Mouse (Mus musculus) hindbrain, embryonic 15.5 days (tissue): Measurements from ENCODE around the gene Gm29776. TPM values are rescaled to one million over a fixed set of nuclear protein-coding genes. Genes with fewer than 3 reads are reported as not detected.

Experiments
- ATAC-seq: fragments of 200-750 bp; cut with Nextera tagmentation; 2 replicates; pipeline ENCODE4 v1.8.0; 2017; ENCODE audit warnings: low read depth, moderate number of reproducible peaks, moderate TSS enrichment; ENCODE audit not compliant: low FRiP score
- H3K27ac ChIP-seq: fragments of 300-500 bp; sonication (generic); replicated peaks from 2 replicates; pipeline ENCODE4 v1.5.1; 2015; ENCODE audit warnings: mild to moderate bottlenecking, inconsistent platforms
- H3K27me3 ChIP-seq: fragments of 300-500 bp; sonication (generic); 2 replicates; pipeline ENCODE4 v1.6.1; 2015; ENCODE audit warnings: control low read depth, inconsistent platforms
- H3K36me3 ChIP-seq: fragments of 300-500 bp; sonication (generic); 2 replicates; pipeline ENCODE4 v1.6.1; 2015; ENCODE audit warnings: control low read depth, inconsistent platforms
- H3K4me1 ChIP-seq: fragments of 300-500 bp; sonication (generic); replicated peaks from 2 replicates; pipeline ENCODE4 v1.6.1; 2015; ENCODE audit warnings: control low read depth, inconsistent platforms
- H3K4me2 ChIP-seq: fragments of 300-500 bp; sonication (generic); 2 replicates; pipeline ENCODE4 v1.6.1; 2015; ENCODE audit warnings: moderate library complexity, mild to moderate bottlenecking, inconsistent platforms
- H3K4me3 ChIP-seq: fragments of 300-500 bp; sonication (generic); 2 replicates; pipeline ENCODE4 v1.5.1; 2015; ENCODE audit warnings: mild to moderate bottlenecking, inconsistent platforms
- H3K9ac ChIP-seq: fragments of 300-500 bp; sonication (generic); 2 replicates; pipeline ENCODE4 v1.6.1; 2015; ENCODE audit warnings: inconsistent platforms
- H3K9me3 ChIP-seq: fragments of 300-500 bp; sonication (generic); 2 replicates; pipeline ENCODE4 v1.6.1; 2016; ENCODE audit warnings: control low read depth, inconsistent platforms
- WGBS: fragments of 180-500 bp; shearing (Covaris S2); methylation state at CpG from one replicate; pipeline ENCODE4 v1.1.7; 2015; 5-methylcytosine and 5-hydroxymethylcytosine counted together
- polyA plus RNA-seq: library from polyadenylated mRNA; unstranded; fragments of >200 nt; fragmentation: Nextera tagmentation; extraction: Ambion mirVana; gene quantifications from 2 replicates; pipeline ENCODE4 v1.2.1, GENCODE M21; 2015

Gene Gm29776
- polyA plus RNA-seq, 1 experiment from 2014 or later = 0.30 TPM

DNA sequence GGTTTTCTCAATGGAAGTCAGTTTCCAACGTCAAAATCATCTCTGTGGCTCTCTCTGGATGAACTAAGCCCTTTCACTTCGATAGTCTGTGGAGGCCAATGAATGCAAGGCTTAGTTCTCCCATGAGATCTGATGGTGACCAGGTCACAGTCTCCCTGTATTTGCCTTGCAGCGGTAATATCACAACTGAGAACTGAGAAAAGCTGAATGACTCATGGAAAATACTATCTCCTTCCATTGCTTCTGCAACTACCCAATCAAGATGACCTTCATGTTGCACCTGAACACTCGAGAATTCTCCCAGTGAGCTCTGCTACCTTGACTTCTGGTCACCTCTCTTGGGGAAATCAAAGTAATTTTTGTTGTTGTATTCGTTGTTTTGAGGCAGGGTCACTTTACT, 28.9 kb upstream of the Gm29776 start:
- ATAC-seq = no peak
- no peak overlapping the region for H3K4me3 ChIP-seq
- H3K4me2 ChIP-seq = no peak overlapping the region
- H3K9me3 ChIP-seq = no peaks in the 10 kb centered on the region
- 87% methylated on average over 5 of the region's 5 CpGs for WGBS
- H3K4me1 ChIP-seq = no peaks in the 10 kb centered on the region
- H3K9ac ChIP-seq = no peak overlapping the region
- H3K27ac ChIP-seq = no peak overlapping the region
- no peaks in the 10 kb centered on the region for H3K36me3 ChIP-seq
- no peaks in the 10 kb centered on the region for H3K27me3 ChIP-seq

DNA sequence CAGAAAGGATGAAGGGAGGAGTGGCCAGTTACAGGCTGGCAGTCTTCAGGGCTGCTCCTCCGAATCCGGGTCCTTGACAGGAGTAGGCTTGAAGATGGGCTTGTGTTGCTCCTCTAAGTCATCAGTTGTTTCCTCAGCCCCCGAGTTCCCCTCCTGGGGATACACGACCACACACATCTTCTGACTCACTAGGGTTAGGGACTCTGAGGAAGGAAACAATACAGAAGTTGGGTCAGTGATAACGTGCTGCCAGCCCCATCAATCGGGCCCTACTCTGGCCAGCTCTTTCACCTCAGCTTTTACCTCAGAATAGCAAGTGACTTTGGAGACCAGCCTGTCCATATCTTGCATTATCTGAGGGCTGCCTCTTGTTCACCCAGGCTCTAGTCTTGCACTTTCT, 25.4 kb upstream of the Gm29776 start:
- Histone ChIP-seq H3K4me1 (no peaks in the 10 kb centered on the region), H3K4me3 (no peak overlapping the region), H3K27me3 (no peaks in the 10 kb centered on the region), H3K4me2 (no peak overlapping the region), H3K27ac (no peak overlapping the region), H3K9ac (no peak overlapping the region), H3K9me3 (no peaks in the 10 kb centered on the region), H3K36me3 (no peaks in the 10 kb centered on the region)
- no peak for ATAC-seq
- 82% methylated on average over 6 of the region's 6 CpGs for WGBS

- 84% methylated on average over 10 of the region's 10 CpGs for WGBS
- Histone ChIP-seq H3K36me3 (no peaks in the 10 kb centered on the region), H3K9ac (no peak overlapping the region), H3K4me3 (no peak overlapping the region), H3K4me1 (no peaks in the 10 kb centered on the region), H3K27ac (no peak overlapping the region), H3K27me3 (no peaks in the 10 kb centered on the region), H3K4me2 (no peak overlapping the region), H3K9me3 (no peaks in the 10 kb centered on the region)
- ATAC-seq = no peak
Observed at GRCm38 (mm10) chr14:54721711-54722110, 23.1 kb upstream of the Gm29776 start.

- no peaks in the 10 kb centered on the region for H3K4me1 ChIP-seq
- H3K4me3 ChIP-seq = no peak overlapping the region
- H3K27ac ChIP-seq = no peak overlapping the region
- H3K9ac ChIP-seq = no peak overlapping the region
- 86% methylated on average over 7 of the region's 7 CpGs for WGBS
- no peak overlapping the region for H3K4me2 ChIP-seq
- no peaks in the 10 kb centered on the region for H3K36me3 ChIP-seq
- H3K9me3 ChIP-seq = no peaks in the 10 kb centered on the region
- ATAC-seq = no peak
- no peaks in the 10 kb centered on the region for H3K27me3 ChIP-seq
Observed at GRCm38 (mm10) chr14:54720654-54721350, 22.2 kb upstream of the Gm29776 start.

- WGBS = 92% methylated on average over 11 of the region's 11 CpGs
- peaks cover 3% of the 10 kb centered on the region for H3K4me1 ChIP-seq
- no peaks in the 10 kb centered on the region for H3K27me3 ChIP-seq
- no peaks in the 10 kb centered on the region for H3K9me3 ChIP-seq
- H3K27ac ChIP-seq = no peak overlapping the region
- no peak overlapping the region for H3K4me3 ChIP-seq
- no peak overlapping the region for H3K4me2 ChIP-seq
- no peak overlapping the region for H3K9ac ChIP-seq
- no peak for ATAC-seq
- H3K36me3 ChIP-seq = no peaks in the 10 kb centered on the region
Observed at GRCm38 (mm10) chr14:54720041-54720440, 21.4 kb upstream of the Gm29776 start.

DNA sequence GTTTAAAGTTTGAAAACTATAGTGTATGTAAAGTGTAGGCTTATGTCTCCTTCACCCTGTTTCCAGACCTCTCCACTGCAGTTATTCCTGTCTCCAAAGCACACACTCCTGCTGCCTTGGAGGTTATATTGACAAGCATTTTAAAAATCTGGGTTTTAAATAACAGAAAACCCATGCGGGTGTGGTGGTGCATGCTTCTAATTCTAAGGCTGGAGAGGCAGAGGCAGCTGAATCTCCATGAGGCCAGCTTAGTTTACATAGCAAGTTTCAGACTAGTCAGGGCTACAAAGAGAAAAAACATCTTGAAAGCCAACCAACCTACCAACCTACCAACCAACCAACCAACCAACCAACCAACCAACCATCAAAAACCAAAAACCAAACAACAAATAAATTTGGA, 16.8 kb upstream of the Gm29776 start:
- H3K9ac ChIP-seq = no peak overlapping the region
- H3K4me1 ChIP-seq = peaks cover 13% of the 10 kb centered on the region
- peak overlapping the region; percentile 86 for H3K4me2 ChIP-seq
- H3K27me3 ChIP-seq = no peaks in the 10 kb centered on the region
- H3K9me3 ChIP-seq = no peaks in the 10 kb centered on the region
- peak overlapping the region; percentile 43; the same call in 1 of the 2 replicates for H3K4me3 ChIP-seq
- H3K27ac ChIP-seq = peak overlapping the region; percentile 77; the same call in 1 of the 2 replicates
- 88% methylated on average over 1 of the region's 1 CpGs for WGBS
- H3K36me3 ChIP-seq = no peaks in the 10 kb centered on the region
- no peak for ATAC-seq

DNA sequence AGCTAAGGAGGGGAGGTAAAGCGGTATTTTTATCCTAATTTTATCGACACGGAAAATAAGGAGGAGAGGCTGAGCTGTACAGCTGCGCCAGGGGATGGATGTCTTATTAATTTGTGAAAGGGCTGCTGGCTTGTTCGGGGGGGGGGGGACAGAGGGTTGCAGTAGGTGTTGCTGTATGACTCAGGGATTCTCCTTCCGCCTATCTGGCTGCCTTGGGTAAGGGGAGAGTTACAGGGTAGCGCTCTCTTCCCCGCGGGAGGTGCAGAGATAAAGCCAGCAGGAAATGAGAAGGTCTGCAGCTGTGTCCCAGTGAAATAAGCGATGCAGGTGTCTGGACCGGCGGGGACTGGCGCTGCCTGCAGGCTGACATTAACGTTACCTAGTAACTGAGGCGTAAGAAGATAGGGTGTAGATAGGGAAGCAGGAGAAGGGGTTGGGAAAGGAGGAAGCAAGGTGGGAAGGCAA, 16.0 kb upstream of the Gm29776 start:
- 3% methylated on average over 15 of the region's 15 CpGs for WGBS
- H3K9ac ChIP-seq = peak overlapping the region; percentile 38
- peak; percentile 71 for ATAC-seq

GRCm38 (mm10) chr14:54714121-54714520, 15.5 kb upstream of the Gm29776 start:
- peaks cover 13% of the 10 kb centered on the region for H3K4me1 ChIP-seq
- H3K9me3 ChIP-seq = no peaks in the 10 kb centered on the region
- H3K27ac ChIP-seq = peak overlapping the region; percentile 77
- H3K9ac ChIP-seq = peak overlapping the region; percentile 38
- ATAC-seq = peak; percentile 76
- H3K27me3 ChIP-seq = no peaks in the 10 kb centered on the region
- H3K4me2 ChIP-seq = peak overlapping the region; percentile 86
- under 1% methylated on average over 13 of the region's 13 CpGs for WGBS
- H3K4me3 ChIP-seq = peak overlapping the region; percentile 43
- no peaks in the 10 kb centered on the region for H3K36me3 ChIP-seq

More for the DNA sequence above, 16.0 kb upstream of the Gm29776 start:
- H3K9me3 ChIP-seq = no peaks in the 10 kb centered on the region
- peaks cover 13% of the 10 kb centered on the region for H3K4me1 ChIP-seq
- no peaks in the 10 kb centered on the region for H3K27me3 ChIP-seq
- peak overlapping the region; percentile 77 for H3K27ac ChIP-seq
- no peaks in the 10 kb centered on the region for H3K36me3 ChIP-seq
- peak overlapping the region; percentile 43 for H3K4me3 ChIP-seq
- H3K4me2 ChIP-seq = peak overlapping the region; percentile 86

- Histone ChIP-seq H3K9me3 (no peaks in the 10 kb centered on the region), H3K4me3 (no peak overlapping the region), H3K9ac (no peak overlapping the region), H3K27ac (0 out of 2 replicates have a peak overlapping the region, but pooled peaks have one; percentile 11), H3K36me3 (no peaks in the 10 kb centered on the region), H3K27me3 (no peaks in the 10 kb centered on the region), H3K4me2 (no peak overlapping the region), H3K4me1 (peaks cover 13% of the 10 kb centered on the region)
- 69% methylated on average over 8 of the region's 8 CpGs for WGBS
- ATAC-seq = no peak
Observed at GRCm38 (mm10) chr14:54712861-54713260, 14.2 kb upstream of the Gm29776 start.

GRCm38 (mm10) chr14:54712074-54712473, 13.4 kb upstream of the Gm29776 start, which contains the start of gene Cebpe:
TSS of gene Cebpe (minus strand) at chr14:54712174.
- WGBS = 87% methylated on average over 7 of the region's 7 CpGs
- Histone ChIP-seq H3K9ac (no peak within 1 kb of the TSS), H3K9me3 (no peaks in the 10 kb centered on the region), H3K27me3 (no peaks in the 10 kb centered on the region), H3K36me3 (no peaks in the 10 kb centered on the region), H3K27ac (0 out of 2 replicates have a peak within 1 kb of the TSS, but pooled peaks have one; percentile 11), H3K4me1 (peaks cover 13% of the 10 kb centered on the region), H3K4me3 (no peak within 1 kb of the TSS), H3K4me2 (no peak within 1 kb of the TSS)
- ATAC-seq = no peak

- no peak for ATAC-seq
- Histone ChIP-seq H3K9ac (no peak overlapping the region), H3K27ac (no peak overlapping the region), H3K4me3 (no peak overlapping the region), H3K36me3 (no peaks in the 10 kb centered on the region), H3K4me1 (peaks cover 2% of the 10 kb centered on the region; the same call in 1 of the 2 replicates), H3K9me3 (no peaks in the 10 kb centered on the region), H3K4me2 (no peak overlapping the region), H3K27me3 (no peaks in the 10 kb centered on the region)
- 90% methylated on average over 9 of the region's 9 CpGs for WGBS
Observed at GRCm38 (mm10) chr14:54709054-54709453, 10.4 kb upstream of the Gm29776 start.

DNA sequence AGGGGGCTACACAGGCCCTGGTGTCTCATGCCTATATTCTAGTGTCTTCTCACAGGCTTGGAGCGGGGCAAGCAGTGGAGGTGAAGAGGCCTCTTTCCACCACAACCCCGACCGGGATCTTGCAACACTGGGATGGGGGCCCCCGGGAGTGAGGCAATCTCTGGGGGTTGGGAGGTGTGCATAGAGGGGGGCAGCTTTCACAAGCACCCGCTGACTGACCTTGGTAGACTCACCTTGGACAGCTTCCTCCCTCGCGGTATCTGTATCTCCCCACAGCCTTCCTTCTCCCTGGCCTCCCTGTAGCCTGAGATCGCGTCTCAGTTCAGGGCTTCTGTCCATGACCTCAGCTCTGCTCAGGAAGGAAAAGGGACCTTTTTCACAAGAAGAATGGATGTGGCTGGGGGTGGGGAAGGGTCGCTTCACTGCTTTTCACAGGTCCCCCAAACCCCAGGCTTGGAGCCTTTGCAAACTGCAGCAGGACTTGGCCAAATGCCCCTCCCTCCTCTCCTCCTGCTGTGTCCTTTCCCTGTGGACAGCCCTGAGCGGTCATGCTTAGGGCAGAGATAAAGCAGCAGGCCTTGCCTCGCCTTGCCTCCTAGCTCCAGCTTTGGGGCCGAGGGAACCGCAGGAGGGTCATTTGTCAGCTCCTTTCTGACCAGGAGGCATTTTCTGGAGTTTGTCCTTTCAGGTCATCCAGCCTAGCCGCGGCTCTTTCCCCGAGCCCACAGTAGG, 8.1 kb upstream of the Gm29776 start:
- Histone ChIP-seq H3K36me3 (no peaks in the 10 kb centered on the region), H3K4me3 (no peak overlapping the region), H3K27ac (no peak overlapping the region), H3K9me3 (no peaks in the 10 kb centered on the region), H3K4me2 (no peak overlapping the region), H3K4me1 (no peaks in the 10 kb centered on the region), H3K9ac (no peak overlapping the region), H3K27me3 (no peaks in the 10 kb centered on the region)
- 55% methylated on average over 17 of the region's 17 CpGs for WGBS
- ATAC-seq = no peak
